Mouse (Mus musculus): ENCODE results near the gene Slc35c1.

Slc35c1 gene

GRCm38 (mm10) chr2:92435023-92435422 lies 25.3 kb downstream of the Slc35c1 start:
- DNase-seq (ENCODE audit: low read depth, low spot score) = no peak

GRCm38 (mm10) chr2:92434375-92434745 lies 26.0 kb downstream of the Slc35c1 start:
- peak; percentile 17 for DNase-seq (ENCODE audit: low read depth, low spot score)

- peak; percentile 97 for DNase-seq (ENCODE audit: low read depth, low spot score)
These were observed 26.6 kb downstream of the Slc35c1 start, which contains the start of gene Cry2 for GRCm38 (mm10) chr2:92433578-92434374. TSS of gene Cry2 (minus strand) at chr2:92434043.

GRCm38 (mm10) chr2:92432299-92433295 lies 27.7 kb downstream of the Slc35c1 start:
- DNase-seq (ENCODE audit: low read depth, low spot score) = no peak

- no peak for DNase-seq (ENCODE audit: low read depth, low spot score)
These were observed 28.6 kb downstream of the Slc35c1 start for GRCm38 (mm10) chr2:92431611-92432179.

- no peak for DNase-seq (ENCODE audit: low read depth, low spot score)
These were observed 29.4 kb downstream of the Slc35c1 start for GRCm38 (mm10) chr2:92430723-92431541.

- DNase-seq (ENCODE audit: low read depth, low spot score) = no peak
These were observed 30.2 kb downstream of the Slc35c1 start for GRCm38 (mm10) chr2:92430089-92430488.

GRCm38 (mm10) chr2:92427882-92428281 lies 32.5 kb downstream of the Slc35c1 start:
- no peak for DNase-seq (ENCODE audit: low read depth, low spot score)

- no peak for DNase-seq (ENCODE audit: low read depth, low spot score)
These were observed 33.9 kb downstream of the Slc35c1 start for GRCm38 (mm10) chr2:92426426-92426825.

- DNase-seq (ENCODE audit: low read depth, low spot score) = no peak
These were observed 35.0 kb downstream of the Slc35c1 start for GRCm38 (mm10) chr2:92425366-92425765.

- DNase-seq (ENCODE audit: low read depth, low spot score) = no peak
These were observed 35.7 kb downstream of the Slc35c1 start for GRCm38 (mm10) chr2:92424462-92425308.

GRCm38 (mm10) chr2:92423702-92424461 lies 36.5 kb downstream of the Slc35c1 start:
- no peak for DNase-seq (ENCODE audit: low read depth, low spot score)

- no peak for DNase-seq (ENCODE audit: low read depth, low spot score)
These were observed 37.2 kb downstream of the Slc35c1 start for GRCm38 (mm10) chr2:92423156-92423555.

- no peak for DNase-seq (ENCODE audit: low read depth, low spot score)
These were observed 37.8 kb downstream of the Slc35c1 start for GRCm38 (mm10) chr2:92422388-92423135.

GRCm38 (mm10) chr2:92421723-92422387 lies 38.5 kb downstream of the Slc35c1 start:
- DNase-seq (ENCODE audit: low read depth, low spot score) = no peak

GRCm38 (mm10) chr2:92411705-92412104 lies 48.6 kb downstream of the Slc35c1 start:
- DNase-seq (ENCODE audit: low read depth, low spot score) = no peak

GRCm38 (mm10) chr2:92408309-92409045 lies 51.9 kb downstream of the Slc35c1 start:
- DNase-seq (ENCODE audit: low read depth, low spot score) = no peak
